Mouse (Mus musculus) frontal cortex, adult 2 months (tissue): Measurements from ENCODE around the gene Gm26897. TPM values are rescaled to one million over a fixed set of nuclear protein-coding genes. Genes with fewer than 3 reads are reported as not detected.

ENCODE experiments used
- DNase-seq, 2 experiments: peaks; one replicate each; pipeline ENCODE4 v3.0.0; 2022; ENCODE audit warnings: low spot score in 1 of 2; ENCODE audit errors: extremely low spot score in 1 of 2
- polyA plus RNA-seq: library from polyadenylated mRNA; depleted of rRNA; stranded (reverse); fragments of >200 nt; gene quantifications from 2 replicates; pipeline ENCODE4 v1.2.3, GENCODE M21; 2012; rRNA removed

Gm26897 gene
- polyA plus RNA-seq, result not detected in 2 replicates

- DNase-seq, result no peak
Measured at GRCm38 (mm10) chr5:111733851-111734250, at the start of gene Gm26897. Gene Gm26897, plus strand, starts transcription at chr5:111733924.

DNA sequence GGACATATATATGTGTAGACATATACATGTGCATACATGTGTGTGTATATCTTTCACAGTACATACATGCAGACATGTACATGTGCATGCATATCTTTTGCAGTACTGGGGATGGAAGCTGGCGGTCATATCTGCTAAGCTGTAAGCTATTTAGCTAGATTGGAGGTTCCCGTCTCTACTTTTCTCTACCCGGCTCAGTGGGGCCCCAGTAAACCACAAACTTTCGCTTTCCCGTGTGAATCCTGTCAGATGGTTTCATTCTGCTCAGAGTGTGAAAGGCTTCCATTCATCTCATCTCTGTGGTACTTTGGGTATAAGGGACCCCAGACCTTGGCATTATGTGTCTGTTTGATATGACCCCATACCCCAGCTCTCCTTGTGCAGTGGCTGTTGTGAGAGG is 46.4 kb upstream of the Gm26897 start:
- no peak for DNase-seq

DNA sequence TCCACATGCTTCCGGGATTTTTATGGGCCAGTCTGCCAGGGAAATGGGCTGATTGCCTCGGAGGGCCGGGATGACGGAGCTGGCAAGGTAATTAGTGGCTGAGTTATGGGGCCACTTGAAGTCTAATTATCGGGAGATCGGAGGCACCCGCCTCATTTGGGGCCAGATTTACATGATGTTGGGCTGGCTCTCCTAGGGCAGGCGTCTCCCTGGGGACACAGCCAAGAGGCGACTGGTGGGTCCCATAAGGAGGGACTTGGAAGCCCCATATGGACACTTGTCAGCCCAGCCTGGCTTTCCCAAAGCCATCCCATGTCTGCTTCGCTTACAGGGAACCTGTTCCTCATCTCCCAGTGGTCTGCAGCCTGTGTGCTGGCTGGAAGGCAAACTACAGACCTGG is 45.1 kb upstream of the Gm26897 start:
- no peak for DNase-seq

- no peak for DNase-seq
Measured at GRCm38 (mm10) chr5:111697996-111698395, 35.7 kb upstream of the Gm26897 start.

DNA sequence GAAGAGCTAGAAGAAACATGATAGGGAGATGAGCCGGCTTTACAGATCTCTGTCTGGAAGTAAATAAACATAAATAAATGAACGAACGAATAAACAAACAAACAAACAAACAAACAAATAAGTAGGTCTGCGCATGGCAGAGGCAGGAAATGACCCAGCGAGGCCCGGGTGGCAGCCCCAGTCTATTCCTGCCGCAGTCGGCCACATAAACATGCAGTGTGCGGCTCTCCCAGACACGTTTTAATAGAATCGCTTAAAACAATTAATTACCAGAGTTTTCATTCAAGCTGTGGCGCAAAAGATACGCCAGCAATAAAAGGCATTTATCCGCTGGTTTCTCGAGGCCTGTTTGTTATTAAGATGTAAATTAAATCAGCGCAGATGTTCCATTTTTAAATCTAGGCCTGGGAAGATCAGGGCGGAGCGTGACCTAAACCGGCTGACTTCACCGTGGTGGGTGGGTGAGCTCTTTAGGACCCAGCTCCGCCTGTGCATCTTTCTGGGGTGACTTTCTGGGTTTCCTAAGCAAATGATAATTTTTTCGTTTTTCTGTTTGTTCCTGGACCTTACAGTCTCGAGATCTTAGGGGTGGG is 33.9 kb upstream of the Gm26897 start:
- no peak for DNase-seq

- no peak for DNase-seq
Measured at GRCm38 (mm10) chr5:111701634-111702329, 31.9 kb upstream of the Gm26897 start.

DNA sequence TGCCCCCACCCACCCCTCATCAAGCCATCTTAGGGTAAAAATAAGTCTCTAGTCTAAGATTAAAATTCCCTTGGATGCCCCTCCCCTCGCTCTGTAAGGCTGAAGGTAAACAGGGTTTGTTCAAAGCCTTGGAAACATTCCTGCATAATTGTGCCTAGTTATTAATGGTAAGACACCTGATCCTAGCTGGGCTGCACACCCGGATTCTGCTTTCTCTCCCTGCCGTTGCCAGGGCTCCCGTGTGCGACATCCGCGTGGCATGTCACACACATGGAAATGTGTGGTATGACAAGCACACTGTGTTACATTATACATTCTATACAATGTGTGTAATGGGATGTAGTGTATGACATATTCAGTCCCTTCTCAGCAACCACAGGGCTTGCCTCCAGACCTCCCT is 30.1 kb upstream of the Gm26897 start:
- no peak for DNase-seq

DNA sequence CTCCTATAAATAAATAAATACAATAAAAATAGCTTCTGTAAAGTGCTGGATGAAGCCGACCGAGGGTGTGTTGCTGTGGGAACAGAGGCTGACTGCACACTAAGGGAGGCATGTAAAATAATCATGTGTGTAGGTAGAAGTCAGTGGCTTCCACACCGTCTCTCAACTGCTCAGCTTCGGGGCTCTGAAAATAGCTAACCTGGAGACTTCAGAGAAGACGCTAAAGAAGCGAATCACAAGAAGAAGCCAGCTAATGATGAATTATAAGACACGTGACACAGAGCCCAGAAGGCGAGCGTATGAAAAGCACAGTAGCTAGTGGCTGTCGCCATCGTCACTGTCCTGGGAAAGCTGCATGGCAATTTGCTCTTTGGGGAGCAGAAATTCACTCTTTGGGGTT is 29.4 kb upstream of the Gm26897 start:
- DNase-seq, result no peak

GRCm38 (mm10) chr5:111709195-111709901 is 24.4 kb upstream of the Gm26897 start:
- no peak for DNase-seq

GRCm38 (mm10) chr5:111719018-111719417 is 14.7 kb upstream of the Gm26897 start:
- no peak for DNase-seq

GRCm38 (mm10) chr5:111720726-111721125 is 13.0 kb upstream of the Gm26897 start:
- DNase-seq, result peak; percentile 39 to 76

- DNase-seq, result peak; percentile 38 to 56
Measured at GRCm38 (mm10) chr5:111724713-111725112, 9.0 kb upstream of the Gm26897 start.

DNA sequence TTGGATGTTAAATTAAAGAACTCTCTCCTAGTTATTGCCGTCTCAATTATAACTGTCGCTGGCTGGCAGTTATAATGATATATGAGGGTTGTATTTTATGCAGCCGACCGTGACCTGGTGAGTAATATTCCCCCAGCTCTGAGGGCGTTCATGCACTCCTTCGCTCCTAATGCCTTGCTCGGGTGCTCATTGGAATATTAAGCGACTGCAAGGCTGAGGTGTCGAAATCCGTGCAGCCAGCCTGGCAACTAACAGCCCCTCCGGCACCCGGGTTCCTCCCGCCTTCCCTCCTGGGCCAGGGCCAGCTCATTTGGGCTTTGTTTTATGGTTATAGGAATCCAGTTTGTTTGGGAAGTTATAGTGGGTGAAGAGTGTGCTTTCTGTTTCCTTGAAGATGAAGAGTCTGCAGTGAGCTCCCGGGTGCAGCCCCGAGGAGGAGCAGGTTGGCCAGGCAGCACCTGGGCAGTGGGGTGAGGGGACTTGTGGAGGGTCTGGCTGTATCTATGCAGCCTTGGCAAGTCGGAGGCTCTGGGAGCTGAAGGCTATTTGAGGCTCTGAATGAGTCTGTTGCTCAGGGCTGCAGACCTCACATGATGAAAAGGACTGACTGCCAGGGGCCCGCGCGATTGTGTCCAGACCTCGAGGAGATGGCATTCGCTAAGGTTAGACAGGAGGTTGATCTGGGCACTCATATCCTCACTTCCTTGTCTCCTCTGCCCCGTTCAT is 8.4 kb upstream of the Gm26897 start:
- DNase-seq, result no peak

GRCm38 (mm10) chr5:111728411-111728810 is 5.3 kb upstream of the Gm26897 start:
- DNase-seq, result no peak

DNA sequence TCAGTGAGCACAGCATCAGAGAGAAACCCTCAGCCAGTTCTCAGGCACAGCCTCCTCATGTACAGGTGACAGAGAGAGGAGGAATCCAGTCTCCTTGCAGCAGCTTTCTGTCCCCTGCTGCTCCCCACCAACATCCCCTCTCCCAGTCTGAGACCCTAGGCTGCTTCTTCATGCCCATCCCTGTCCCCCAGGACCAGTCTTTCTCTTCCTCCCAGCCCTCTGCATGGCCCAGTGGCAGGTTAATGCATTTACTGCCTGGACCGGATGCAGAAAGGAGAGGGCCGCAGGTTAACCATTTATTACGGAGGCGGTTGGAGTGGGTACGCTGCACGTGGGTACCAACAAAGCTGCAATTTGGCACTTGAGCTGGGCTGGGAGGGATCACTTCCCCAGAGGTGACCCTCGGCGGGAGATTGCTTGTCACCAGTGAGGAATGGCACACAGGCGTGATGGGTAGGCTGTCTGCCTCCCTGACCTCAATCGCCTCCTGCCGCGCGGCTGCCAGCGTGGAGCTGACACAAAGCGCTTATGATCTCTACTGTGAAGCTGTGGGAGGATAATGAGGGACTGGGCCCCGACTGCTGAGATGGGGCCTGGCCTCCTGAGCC is 3.1 kb upstream of the Gm26897 start:
- DNase-seq, result no peak

- no peak for DNase-seq
Measured at GRCm38 (mm10) chr5:111732194-111732593, 1.5 kb upstream of the Gm26897 start.

GRCm38 (mm10) chr5:111739480-111739879 is 5.8 kb downstream of the Gm26897 start:
- DNase-seq, result no peak

DNA sequence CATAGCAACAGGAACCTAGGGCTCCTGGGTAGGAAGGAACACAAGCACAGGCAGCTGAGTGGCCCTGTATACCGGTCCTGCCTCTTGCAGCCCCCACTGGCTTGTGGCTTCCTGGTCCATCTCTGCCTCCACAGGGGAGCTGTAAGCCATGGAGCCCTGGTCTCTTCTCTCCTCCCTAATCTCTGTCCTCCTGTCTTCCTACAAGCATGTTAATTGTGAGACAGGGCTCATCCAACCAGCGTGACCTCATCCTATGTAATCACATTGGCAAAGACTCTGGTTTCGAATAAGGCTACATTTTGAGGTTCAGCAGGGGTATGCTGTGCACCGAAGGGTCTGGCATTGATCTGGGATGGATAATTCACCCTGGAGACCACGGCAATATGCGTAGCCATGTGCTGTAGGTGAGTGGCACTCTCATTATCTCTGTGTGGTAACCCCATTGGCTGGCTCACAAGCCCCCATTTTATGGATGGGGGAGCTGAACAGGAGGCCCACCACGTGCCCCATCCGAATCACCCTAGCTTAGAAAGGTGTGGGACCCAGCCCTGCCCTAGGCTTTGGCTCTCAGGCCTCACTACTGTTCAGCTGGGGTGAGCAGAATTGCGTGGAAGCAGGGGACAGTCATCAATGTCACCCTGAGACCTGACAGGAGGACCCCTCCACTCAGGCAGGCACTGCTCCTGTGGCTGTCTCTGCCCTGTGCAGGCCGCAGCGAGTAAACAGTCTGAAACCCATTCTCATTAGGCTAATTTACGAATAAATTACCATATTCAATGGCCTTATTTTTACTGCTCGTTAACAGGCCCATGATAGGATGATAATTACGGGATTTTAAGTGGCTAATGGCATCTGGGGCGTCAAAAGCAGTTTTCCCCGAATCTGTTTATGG is 6.9 kb downstream of the Gm26897 start:
- no peak for DNase-seq

GRCm38 (mm10) chr5:111741352-111741751 is 7.6 kb downstream of the Gm26897 start:
- no peak for DNase-seq
